Mouse (Mus musculus) monocyte, adult 2 months (primary cell): ENCODE results near the gene Pitx1.

Source experiments
- DNase-seq, 2 experiments: peaks; one replicate each; pipeline ENCODE4 v3.0.0; 2022; ENCODE audit warnings: low spot score in 2 of 2, low read depth in 1 of 2

Gene Pitx1

GRCm38 (mm10) chr13:55784268-55784667 lies 51.7 kb downstream of the Pitx1 start, which contains the start of gene Catsper3:
TSS of gene Catsper3 (plus strand) at chr13:55784568.
- no peak for DNase-seq

- no peak for DNase-seq
Measured at GRCm38 (mm10) chr13:55775056-55775455, 60.9 kb downstream of the Pitx1 start.
